Mouse (Mus musculus): ENCODE data around the gene C1qbp. TPM values are rescaled to one million over a fixed set of nuclear protein-coding genes. Genes with fewer than 3 reads are reported as not detected.

Gene C1qbp
- 10 to 100 TPM; 18.4 to 22.1 TPM for polyA plus RNA-seq (2017; shearing (Covaris generic))

- peak; percentile 100 for ATAC-seq
These were observed at the start of gene C1qbp for GRCm38 (mm10) chr11:70982557-70983228. TSS of gene C1qbp (minus strand) at chr11:70983026.

- no peak for ATAC-seq
These were observed 49.2 kb upstream of the C1qbp start for GRCm38 (mm10) chr11:71032070-71032469.

GRCm38 (mm10) chr11:71029403-71030118 lies 46.7 kb upstream of the C1qbp start:
- no peak for ATAC-seq

- no peak for ATAC-seq
These were observed 45.5 kb upstream of the C1qbp start for GRCm38 (mm10) chr11:71028280-71028679.

DNA sequence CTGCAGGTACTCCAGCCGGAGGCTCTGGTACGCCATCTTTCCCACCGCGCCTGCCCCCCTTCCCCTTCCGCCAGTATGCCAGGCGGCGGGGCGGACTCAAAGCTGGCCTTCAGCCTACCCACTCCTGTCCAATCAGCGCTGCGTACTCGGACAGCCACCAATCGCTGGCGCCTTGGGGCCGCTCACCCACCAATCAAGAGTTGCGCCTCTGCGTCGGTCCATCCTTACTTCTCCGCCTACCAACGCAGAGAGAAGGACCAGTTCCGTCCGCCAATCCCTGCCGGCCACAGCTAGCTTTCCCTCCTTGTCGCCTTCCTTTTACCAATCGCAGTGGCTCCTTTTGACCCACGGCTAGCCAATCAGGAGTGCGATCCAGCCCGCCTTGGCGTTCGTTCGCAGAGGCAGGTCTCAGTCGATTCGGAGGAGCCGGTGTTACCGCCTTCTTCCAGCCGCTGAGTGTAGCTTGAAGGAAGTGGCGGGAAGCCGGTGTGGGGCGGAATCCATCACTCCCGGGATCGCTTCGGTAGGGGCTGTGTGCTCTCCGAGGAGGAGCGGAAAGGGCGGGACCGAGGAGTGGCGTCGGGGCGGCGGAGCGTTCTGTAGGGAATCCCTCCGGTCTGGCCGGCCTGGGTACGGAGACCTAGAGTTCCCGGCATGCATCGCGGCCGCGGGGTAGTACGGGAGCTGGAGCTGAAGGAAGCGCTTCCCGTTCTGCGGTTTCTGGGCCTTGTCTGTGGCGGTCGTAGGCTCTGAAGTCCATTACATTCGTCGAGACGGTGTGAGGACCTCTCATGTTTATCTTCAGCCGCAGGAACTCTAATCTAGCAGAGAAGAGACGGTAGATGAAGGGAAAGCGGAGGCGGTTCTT lies 36.6 kb upstream of the C1qbp start, which contains the start of the genes Mis12 and Derl2:
Gene Mis12 (plus strand): TSS at position 411 of the 868 bp plus-strand sequence.
Gene Derl2 (minus strand): TSS at position 641 of the 868 bp plus-strand sequence.
- ATAC-seq, result peak; percentile 96

GRCm38 (mm10) chr11:71018416-71019200 lies 35.8 kb upstream of the C1qbp start:
- ATAC-seq, result no peak

GRCm38 (mm10) chr11:71017051-71017450 lies 34.2 kb upstream of the C1qbp start:
- ATAC-seq, result no peak

- ATAC-seq, result no peak
These were observed 29.9 kb upstream of the C1qbp start for GRCm38 (mm10) chr11:71012743-71013142.

GRCm38 (mm10) chr11:71008321-71008720 lies 25.5 kb upstream of the C1qbp start:
- no peak for ATAC-seq

GRCm38 (mm10) chr11:71007831-71008230 lies 25.0 kb upstream of the C1qbp start:
- no peak for ATAC-seq

GRCm38 (mm10) chr11:71007026-71007425 lies 24.2 kb upstream of the C1qbp start:
- ATAC-seq, result no peak

GRCm38 (mm10) chr11:71005046-71005445 lies 22.2 kb upstream of the C1qbp start:
- ATAC-seq, result no peak

DNA sequence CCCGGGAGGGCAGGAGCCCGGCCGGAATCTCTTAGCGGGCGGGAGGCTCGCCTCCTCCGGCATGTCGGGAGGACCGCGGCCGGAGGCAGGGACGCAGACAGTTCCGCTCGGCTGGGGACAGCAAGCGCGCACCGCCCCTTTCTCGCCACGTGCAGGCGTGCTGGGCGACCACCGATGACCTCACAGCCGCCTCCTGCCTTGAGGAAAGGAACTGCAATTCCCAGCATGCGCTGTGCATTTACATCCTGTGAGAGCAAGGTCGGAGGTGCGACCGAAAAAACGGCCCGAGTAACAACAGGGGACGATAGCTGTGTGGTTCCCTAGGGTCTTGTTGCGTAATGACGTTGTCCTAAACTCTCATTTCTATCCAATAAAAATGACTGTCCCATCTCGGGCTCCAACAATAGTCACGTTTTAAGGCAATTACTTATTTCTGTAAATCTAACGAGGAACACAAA lies 21.5 kb upstream of the C1qbp start, which contains the start of gene Dhx33:
Gene Dhx33 (minus strand): TSS at position 122 of the 458 bp plus-strand sequence.
- ATAC-seq, result peak; percentile 98

GRCm38 (mm10) chr11:71003611-71004315 lies 20.9 kb upstream of the C1qbp start:
- ATAC-seq, result peak; percentile 20

GRCm38 (mm10) chr11:71001167-71001566 lies 18.3 kb upstream of the C1qbp start:
- no peak for ATAC-seq

DNA sequence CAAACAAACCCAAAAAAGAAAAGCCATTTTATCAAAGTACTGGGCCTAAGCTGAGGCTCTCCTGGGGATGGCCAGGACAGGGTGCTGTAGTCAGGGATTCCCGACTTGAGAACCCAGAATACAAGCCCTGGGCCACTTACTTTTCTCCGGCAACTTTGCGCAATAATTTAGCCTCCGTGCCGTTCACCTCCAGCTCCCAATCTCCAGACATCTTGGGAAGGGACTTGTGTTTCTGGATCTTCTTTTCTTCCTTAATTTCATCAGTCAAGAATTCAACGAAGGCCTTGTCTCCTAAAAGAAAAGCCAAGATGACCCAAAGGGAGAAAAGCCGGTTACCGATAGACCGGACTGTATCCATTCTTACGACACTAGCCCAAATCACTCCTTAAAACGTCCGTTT lies 796 bp downstream of the C1qbp start:
- ATAC-seq, result no peak

DNA sequence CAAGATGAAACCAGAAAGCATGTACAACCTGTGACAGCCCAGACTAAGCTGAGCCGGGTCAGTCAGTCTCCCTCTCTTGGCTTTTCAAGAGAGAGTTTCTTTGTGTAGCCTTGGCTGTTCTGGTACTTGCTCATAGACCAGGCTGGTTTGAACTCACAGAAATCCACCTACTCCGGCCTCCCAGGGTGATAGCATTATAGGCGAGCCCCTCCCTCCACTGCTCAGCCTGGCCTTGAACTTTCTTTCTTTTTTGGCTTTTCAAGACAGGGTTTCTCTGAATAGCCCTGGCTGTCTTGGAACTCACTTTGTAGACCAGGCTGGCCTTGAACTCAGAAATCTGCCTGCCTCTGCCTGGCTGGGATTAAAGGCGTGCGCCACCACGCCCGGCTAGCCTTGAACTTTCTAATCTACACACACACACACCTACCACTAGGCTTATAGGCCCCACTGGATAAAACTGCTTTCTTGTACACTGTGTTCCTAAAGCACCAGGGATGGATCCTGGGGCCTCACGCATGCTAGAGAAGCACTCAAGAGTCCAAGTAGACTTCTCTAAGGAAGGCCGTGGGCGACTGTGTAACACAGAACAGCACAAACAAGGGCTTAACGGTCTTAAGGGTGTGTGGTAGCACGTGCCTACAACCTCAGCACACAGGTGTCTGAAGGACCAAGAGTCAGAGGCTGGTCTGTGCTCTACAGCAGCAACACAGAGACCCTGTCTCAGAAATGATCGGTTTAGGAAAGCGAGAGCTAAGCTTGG lies 1.9 kb downstream of the C1qbp start:
- ATAC-seq, result no peak

GRCm38 (mm10) chr11:70980232-70980631 lies 2.6 kb downstream of the C1qbp start:
- no peak for ATAC-seq

- ATAC-seq, result no peak
These were observed 5.5 kb downstream of the C1qbp start for GRCm38 (mm10) chr11:70977293-70977692.

GRCm38 (mm10) chr11:70975193-70975592 lies 7.6 kb downstream of the C1qbp start:
- no peak for ATAC-seq

Measured in activated CD4-positive, CD25-positive, alpha-beta regulatory T cell, adult 4 months (primary cell).